Mouse (Mus musculus) layer of hippocampus, postnatal 25 days (tissue): ENCODE measurements around the gene Mfsd14a. TPM values are rescaled to one million over a fixed set of nuclear protein-coding genes. Genes with fewer than 3 reads are reported as not detected.
"Not testable (repeated sequence)": the region's sequence is repeated elsewhere in the genome, so short reads cannot be mapped to it uniquely, and the experiment has no call there.

ENCODE experiments used
- DNase-seq, 2 experiments: peaks; one replicate each; pipeline ENCODE4 v3.0.0; 2022; ENCODE audit warnings: mixed read lengths in 2 of 2, low spot score in 1 of 2; ENCODE audit errors: extremely low spot score in 1 of 2
- total RNA-seq, 2 experiments: library from RNA; stranded (reverse); gene quantifications; 2 replicates each; pipeline ENCODE4 v1.2.3; 2021

The Mfsd14a gene
- 10 to 100 TPM; 59.0 to 62.6 TPM for total RNA-seq

- peak; percentile 97 to 99 for DNase-seq
Observed at GRCm38 (mm10) chr3:116662463-116662863, at the start of gene Mfsd14a. Gene Mfsd14a (minus strand): TSS chr3:116662677.

GRCm38 (mm10) chr3:116711624-116712435 is 49.4 kb upstream of the Mfsd14a start:
- peak; percentile 79 to 82 for DNase-seq

GRCm38 (mm10) chr3:116710941-116711340 is 48.5 kb upstream of the Mfsd14a start:
- DNase-seq, result no peak

GRCm38 (mm10) chr3:116705637-116706204 is 43.2 kb upstream of the Mfsd14a start:
- no peak for DNase-seq

- no peak for DNase-seq
Observed at GRCm38 (mm10) chr3:116703835-116704234, 41.4 kb upstream of the Mfsd14a start.

GRCm38 (mm10) chr3:116702647-116703272 is 40.3 kb upstream of the Mfsd14a start:
- DNase-seq, result no peak

- no peak for DNase-seq
Observed at GRCm38 (mm10) chr3:116701601-116702000, 39.1 kb upstream of the Mfsd14a start.

GRCm38 (mm10) chr3:116698786-116699185 is 36.3 kb upstream of the Mfsd14a start:
- no peak for DNase-seq

- DNase-seq, result no peak
Observed at GRCm38 (mm10) chr3:116695666-116695985, 33.1 kb upstream of the Mfsd14a start.

GRCm38 (mm10) chr3:116694955-116695665 is 32.6 kb upstream of the Mfsd14a start:
- no peak for DNase-seq

GRCm38 (mm10) chr3:116694312-116694711 is 31.8 kb upstream of the Mfsd14a start:
- DNase-seq, result no peak

GRCm38 (mm10) chr3:116681160-116681559 is 18.7 kb upstream of the Mfsd14a start, which contains the start of gene Gm43191:
Gene Gm43191 (minus strand): TSS chr3:116681260.
- no peak for DNase-seq

GRCm38 (mm10) chr3:116664281-116664680 is 1.8 kb upstream of the Mfsd14a start:
- not testable (repeated sequence) for DNase-seq

- DNase-seq, result peak in 1 of 2 experiments; percentile 21
Observed at GRCm38 (mm10) chr3:116661870-116662414, 535 bp downstream of the Mfsd14a start.

- no peak for DNase-seq
Observed at GRCm38 (mm10) chr3:116661288-116661869, 1.1 kb downstream of the Mfsd14a start.

GRCm38 (mm10) chr3:116659856-116660430 is 2.5 kb downstream of the Mfsd14a start:
- DNase-seq, result no peak

- no peak for DNase-seq
Observed at GRCm38 (mm10) chr3:116658928-116659565, 3.4 kb downstream of the Mfsd14a start.

- DNase-seq, result no peak
Observed at GRCm38 (mm10) chr3:116656184-116656965, 6.1 kb downstream of the Mfsd14a start.

- DNase-seq, result not testable (repeated sequence)
Observed at GRCm38 (mm10) chr3:116654051-116654450, 8.4 kb downstream of the Mfsd14a start.
